Mouse (Mus musculus) common myeloid progenitor, adult 5-6 weeks (primary cell): ENCODE measurements around the gene Lsamp. TPM values are rescaled to one million over a fixed set of nuclear protein-coding genes. Genes with fewer than 3 reads are reported as not detected.

Experiments
- ATAC-seq: replicated peaks from 2 replicates; pipeline ENCODE4 v1.8.0; 2016; ENCODE audit warnings: low read depth, mild to moderate bottlenecking, moderate TSS enrichment, inconsistent platforms; ENCODE audit not compliant: poor library complexity, severe bottlenecking
- total RNA-seq: library from RNA; stranded (forward); fragments of 200-1000, 187-1606 nt; gene quantifications from 2 replicates; pipeline ENCODE4 v1.2.3, GENCODE M21; 2017

The Lsamp gene
- total RNA-seq, 1 experiment from 2014 or later, result not detected

GRCm38 (mm10) chr16:40639621-40640371 lies 655.6 kb downstream of the Lsamp start:
- ATAC-seq, result no peak

GRCm38 (mm10) chr16:40652800-40653199 lies 668.6 kb downstream of the Lsamp start:
- ATAC-seq, result no peak

- no peak for ATAC-seq
Observed at GRCm38 (mm10) chr16:40653508-40653907, 669.3 kb downstream of the Lsamp start.

GRCm38 (mm10) chr16:40656347-40656746 lies 672.2 kb downstream of the Lsamp start:
- ATAC-seq, result no peak

GRCm38 (mm10) chr16:40656871-40657270 lies 672.7 kb downstream of the Lsamp start:
- no peak for ATAC-seq

GRCm38 (mm10) chr16:40685531-40685930 lies 701.4 kb downstream of the Lsamp start:
- no peak for ATAC-seq

- no peak for ATAC-seq
Observed at GRCm38 (mm10) chr16:40692292-40692691, 708.1 kb downstream of the Lsamp start.

- no peak for ATAC-seq
Observed at GRCm38 (mm10) chr16:40697253-40697652, 713.1 kb downstream of the Lsamp start.

GRCm38 (mm10) chr16:40708558-40708957 lies 724.4 kb downstream of the Lsamp start:
- ATAC-seq, result no peak

GRCm38 (mm10) chr16:40709574-40709973 lies 725.4 kb downstream of the Lsamp start:
- ATAC-seq, result no peak

GRCm38 (mm10) chr16:40710068-40710467 lies 725.9 kb downstream of the Lsamp start:
- no peak for ATAC-seq

GRCm38 (mm10) chr16:40710491-40710890 lies 726.3 kb downstream of the Lsamp start:
- ATAC-seq, result no peak

- no peak for ATAC-seq
Observed at GRCm38 (mm10) chr16:40713725-40714124, 729.6 kb downstream of the Lsamp start.

GRCm38 (mm10) chr16:40739015-40739414 lies 754.9 kb downstream of the Lsamp start:
- ATAC-seq, result no peak

GRCm38 (mm10) chr16:40739771-40740170 lies 755.6 kb downstream of the Lsamp start:
- ATAC-seq, result no peak

- ATAC-seq, result no peak
Observed at GRCm38 (mm10) chr16:40740273-40740672, 756.1 kb downstream of the Lsamp start.

GRCm38 (mm10) chr16:40827191-40827590 lies 843.0 kb downstream of the Lsamp start:
- ATAC-seq, result no peak

- ATAC-seq, result no peak
Observed at GRCm38 (mm10) chr16:40831536-40831935, 847.4 kb downstream of the Lsamp start.

- ATAC-seq, result no peak
Observed at GRCm38 (mm10) chr16:40841765-40842164, 857.6 kb downstream of the Lsamp start.

GRCm38 (mm10) chr16:40866733-40867132 lies 882.6 kb downstream of the Lsamp start:
- ATAC-seq, result no peak

- no peak for ATAC-seq
Observed at GRCm38 (mm10) chr16:40878301-40878700, 894.1 kb downstream of the Lsamp start.

GRCm38 (mm10) chr16:40881942-40882341 lies 897.8 kb downstream of the Lsamp start:
- ATAC-seq, result no peak
